16 mouse cellular contexts compared by ENCODE assay signal in genomic region chr8:77574229-77574628, GRCm38 (mm10). TPM values are rescaled to one million over a fixed set of nuclear protein-coding genes. Genes with fewer than 3 reads are reported as not detected.
A peak's percentile ranks its signal among the peaks of the same experiment; 100 is the strongest.
DNase-seq lines count a peak whose midpoint lies in the region; ATAC-seq and TF ChIP-seq lines count a peak whose summit lies in the region.
"Had no signal": no experiment of that assay in that cellular context is flagged by ENCODE, and none has a peak within 500 bp of the region (broad histone marks: within the 10 kb centered on the region; RNA-seq: fewer than 3 reads in every experiment).

No protein-coding gene starts in this region.

- no peak for ATAC-seq in CD4-positive, CD25-positive, alpha-beta regulatory T cell, adult 4 months
- ATAC-seq: intestine, embryonic 16.5 days had no signal

- H3K27me3 ChIP-seq in E14TG2a.4 (ENCODE audit: insufficient read depth, low read length) = no peaks in the 10 kb centered on the region
- H3K27me3 ChIP-seq: limb, embryonic 13.5 days; neural tube, embryonic 12.5 days had no signal

- TF ChIP-seq CTCF in layer of hippocampus, adult 2 months (conservative IDR thresholded peaks at IDR 0.05) = peak; percentile 68
- peak; percentile 38 for TF ChIP-seq CTCF in E14TG2a.4 (conservative IDR thresholded peaks at IDR 0.05; ENCODE audit: low read length)

- no peaks in the 10 kb centered on the region for H3K9me3 ChIP-seq in E14TG2a.4 (ENCODE audit: low read length)
- H3K9me3 ChIP-seq: limb, embryonic 13.5 days; midbrain, embryonic 10.5 days; neural tube, embryonic 12.5 days had no signal

- H3K4me3 ChIP-seq in layer of hippocampus, adult 2 months = no peak overlapping the region
- H3K4me3 ChIP-seq in E14TG2a.4 (replicated peaks; ENCODE audit: low read length) = no peak overlapping the region
- H3K4me3 ChIP-seq: limb, embryonic 13.5 days; midbrain, embryonic 10.5 days; neural tube, embryonic 12.5 days had no signal

- H3K36me3 ChIP-seq in E14TG2a.4 (ENCODE audit: insufficient read depth, low read length) = peaks cover 40% of the 10 kb centered on the region

- peaks cover 5% of the 10 kb centered on the region for H3K4me1 ChIP-seq in E14TG2a.4 (replicated peaks; ENCODE audit: low read depth, low read length)
- H3K4me1 ChIP-seq: midbrain, embryonic 10.5 days; neural tube, embryonic 12.5 days had no signal

- DNase-seq in CD4-positive, CD25-positive, alpha-beta regulatory T cell, adult 2 months (ENCODE audit: low read depth, low spot score) = peak; percentile 5
- DNase-seq in layer of hippocampus, adult 2 months (ENCODE audit: low spot score in 2 of 2) = no peak
- DNase-seq in layer of hippocampus, postnatal 36 days = no peak
- peak; percentile 12 for DNase-seq in induced T-regulatory cell, adult 2 months (ENCODE audit: low read depth)
- no peak for DNase-seq in adrenal gland, adult 2 months
- DNase-seq in ovary, postnatal 36 days (ENCODE audit: low spot score) = no peak
- DNase-seq: cerebellum, adult 8-10 months; kidney, postnatal 36 days; right cerebral cortex, adult 18-20 months; thymus, postnatal 4 days had no signal

- H3K27ac ChIP-seq in layer of hippocampus, adult 2 months = no peak overlapping the region
- H3K27ac ChIP-seq: limb, embryonic 13.5 days; midbrain, embryonic 10.5 days; neural tube, embryonic 12.5 days had no signal

RNA-seq across cellular contexts. Expression of gene Prmt9, which starts 25.0 kb away (rescaled TPM):
- polyA plus RNA-seq in CD4-positive, CD25-positive, alpha-beta regulatory T cell, adult 4 months (2017; shearing (Covaris generic)) = 10 to 100 TPM; 12.9 to 14.6 TPM
- total RNA-seq in layer of hippocampus, adult 2 months (2021) = 10 to 100 TPM; 17.9 to 21.5 TPM
- total RNA-seq in layer of hippocampus, postnatal 36 days (2021) = 10 to 100 TPM; 19.3 to 19.9 TPM
- 10 to 100 TPM; 14.6 to 15.1 TPM for total RNA-seq in adrenal gland, adult 2 months (2021)
- 8.6 and 11.5 TPM in 2 replicates for polyA plus RNA-seq in adrenal gland, adult 2 months (2012; rRNA removed)

RNA-seq across cellular contexts. Expression of gene Tmem184c, which starts 36.3 kb away (rescaled TPM):
- polyA plus RNA-seq in CD4-positive, CD25-positive, alpha-beta regulatory T cell, adult 4 months (2017; shearing (Covaris generic)) = 10 to 100 TPM; 19.2 to 22.3 TPM
- total RNA-seq in layer of hippocampus, adult 2 months (2021) = 10 to 100 TPM; 59.0 to 72.3 TPM
- 10 to 100 TPM; 70.9 to 71.4 TPM for total RNA-seq in layer of hippocampus, postnatal 36 days (2021)
- 10 to 100 TPM; 35.6 to 36.9 TPM for total RNA-seq in adrenal gland, adult 2 months (2021)
- 10.1 and 10.2 TPM in 2 replicates for polyA plus RNA-seq in adrenal gland, adult 2 months (2012; rRNA removed)

RNA-seq across cellular contexts. Expression of gene Arhgap10, which starts 56.5 kb away (rescaled TPM):
- polyA plus RNA-seq in CD4-positive, CD25-positive, alpha-beta regulatory T cell, adult 4 months (2017; shearing (Covaris generic)) = 1 to 10 TPM; 2.3 to 3.5 TPM
- 10 to 100 TPM in 1 of 2 experiments, 1 to 10 TPM in 1; 8.3 to 11.2 TPM for total RNA-seq in layer of hippocampus, adult 2 months (2021)
- total RNA-seq in layer of hippocampus, postnatal 36 days (2021) = 1 to 10 TPM; 7.8 to 8.9 TPM
- 10 to 100 TPM; 16.9 to 29.1 TPM for total RNA-seq in adrenal gland, adult 2 months (2021)
- polyA plus RNA-seq in adrenal gland, adult 2 months (2012; rRNA removed) = 20.5 and 32.5 TPM in 2 replicates

Comparison
In these comparisons a context has a peak if more than half of its experiments do, and no peak if none do; other contexts are left out.
1. DNase-seq: peak in CD4-positive, CD25-positive, alpha-beta regulatory T cell, adult 2 months (single experiment) and induced T-regulatory cell, adult 2 months (single experiment); none in layer of hippocampus, adult 2 months (0 of 2), layer of hippocampus, postnatal 36 days (0 of 2), adrenal gland, adult 2 months (single experiment) and ovary, postnatal 36 days (single experiment).